14 mouse cellular contexts compared by ENCODE assay signal in the genomic region with DNA sequence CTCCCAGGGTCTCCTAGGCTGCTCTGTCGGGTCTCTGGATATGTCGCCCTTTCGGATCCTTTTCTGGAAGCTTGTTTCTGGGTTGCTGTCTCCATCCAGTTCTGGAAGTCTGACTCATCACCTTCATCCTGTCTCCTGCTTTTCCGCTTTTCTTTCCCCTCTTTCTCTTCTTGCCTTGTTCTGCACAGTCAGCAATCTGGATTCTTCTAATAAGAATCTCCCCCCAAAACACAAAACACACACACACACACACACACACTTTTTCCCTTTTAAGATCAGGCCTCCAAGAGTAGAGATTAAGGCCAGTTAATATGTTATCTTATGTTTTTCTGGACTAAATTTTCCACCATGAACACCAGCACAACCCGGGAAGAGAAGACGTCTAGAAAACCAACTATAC. TPM values are rescaled to one million over a fixed set of nuclear protein-coding genes. Genes with fewer than 3 reads are reported as not detected.
DNase-seq lines count a peak whose midpoint lies in the region; ATAC-seq and TF ChIP-seq lines count a peak whose summit lies in the region.
"Had no signal": no experiment of that assay in that cellular context is flagged by ENCODE, and none has a peak within 500 bp of the region (broad histone marks: within the 10 kb centered on the region; RNA-seq: fewer than 3 reads in every experiment).

No protein-coding gene starts in this region.

- no peak for TF ChIP-seq CTCF in E14TG2a.4 (conservative IDR thresholded peaks at IDR 0.05; ENCODE audit: low read length)

- H3K4me2 ChIP-seq in midbrain, embryonic 14.5 days (ENCODE audit: low read length), result peak overlapping the region; percentile 73
- no peak overlapping the region for H3K4me2 ChIP-seq in intestine, embryonic 15.5 days (replicated peaks)
- H3K4me2 ChIP-seq: heart, embryonic 13.5 days; liver, embryonic 13.5 days had no signal

- H3K4me3 ChIP-seq in E14TG2a.4 (replicated peaks; ENCODE audit: low read length), result peak overlapping the region; percentile 46; the same call in 1 of the 2 replicates
- H3K4me3 ChIP-seq in hindbrain, embryonic 10.5 days, result peak overlapping the region; percentile 39
- no peak overlapping the region for H3K4me3 ChIP-seq in midbrain, embryonic 14.5 days (replicated peaks; ENCODE audit: low read depth, low read length)
- H3K4me3 ChIP-seq in intestine, embryonic 15.5 days (replicated peaks), result no peak overlapping the region
- H3K4me3 ChIP-seq: heart, embryonic 13.5 days; liver, embryonic 13.5 days had no signal

- peaks cover 87% of the 10 kb centered on the region for H3K27me3 ChIP-seq in E14TG2a.4 (ENCODE audit: insufficient read depth, low read length)
- H3K27me3 ChIP-seq in hindbrain, embryonic 10.5 days (ENCODE audit: insufficient read depth, poor library complexity, severe bottlenecking), result peaks cover 99% of the 10 kb centered on the region
- H3K27me3 ChIP-seq in midbrain, embryonic 14.5 days (ENCODE audit: control insufficient read depth, insufficient read depth, low read length), result peaks cover 19% of the 10 kb centered on the region; the same call in 1 of the 2 replicates
- H3K27me3 ChIP-seq in intestine, embryonic 15.5 days (replicated peaks), result peaks cover 90% of the 10 kb centered on the region

- no peak overlapping the region; the same call in 1 of the 2 replicates for H3K9ac ChIP-seq in midbrain, embryonic 14.5 days (replicated peaks; ENCODE audit: low read length)
- no peak overlapping the region for H3K9ac ChIP-seq in intestine, embryonic 15.5 days
- H3K9ac ChIP-seq: heart, embryonic 13.5 days; liver, embryonic 13.5 days had no signal

- no peaks in the 10 kb centered on the region for H3K36me3 ChIP-seq in E14TG2a.4 (ENCODE audit: insufficient read depth, low read length)
- peaks cover 15% of the 10 kb centered on the region; the same call in 1 of the 2 replicates for H3K36me3 ChIP-seq in hindbrain, embryonic 10.5 days
- H3K36me3 ChIP-seq in midbrain, embryonic 14.5 days (ENCODE audit: control insufficient read depth, insufficient read depth, low read length), result no peaks in the 10 kb centered on the region; the same call in 1 of the 2 replicates
- no peaks in the 10 kb centered on the region for H3K36me3 ChIP-seq in intestine, embryonic 15.5 days
- H3K36me3 ChIP-seq: heart, embryonic 13.5 days; liver, embryonic 13.5 days had no signal

- DNase-seq in brain, adult 2 months (ENCODE audit: low read depth, low spot score), result peak; percentile 41
- no peak for DNase-seq in hindbrain, embryonic 10.5 days (ENCODE audit: low spot score)
- peak; percentile 40 for DNase-seq in midbrain, embryonic 14.5 days
- no peak for DNase-seq in left cerebral cortex, adult 11 months (ENCODE audit: low spot score)
- DNase-seq in spleen, postnatal 4 days (ENCODE audit: low spot score in 2 of 2), result no peak
- DNase-seq: gastrocnemius, postnatal 25 days; kidney, postnatal 4 days; liver, embryonic 13.5 days; lung, postnatal 36 days had no signal

- H3K27ac ChIP-seq in hindbrain, embryonic 10.5 days, result peak overlapping the region; percentile 90
- peak overlapping the region; percentile 75 for H3K27ac ChIP-seq in midbrain, embryonic 14.5 days (replicated peaks; ENCODE audit: low read depth, low read length)
- H3K27ac ChIP-seq in intestine, embryonic 15.5 days, result no peak overlapping the region
- H3K27ac ChIP-seq: heart, embryonic 13.5 days; liver, embryonic 13.5 days had no signal

- H3K4me1 ChIP-seq in E14TG2a.4 (replicated peaks; ENCODE audit: low read depth, low read length), result peaks cover 74% of the 10 kb centered on the region
- H3K4me1 ChIP-seq in hindbrain, embryonic 10.5 days (replicated peaks), result peaks cover 82% of the 10 kb centered on the region
- H3K4me1 ChIP-seq in midbrain, embryonic 14.5 days (ENCODE audit: control insufficient read depth, insufficient read depth, low read length), result peaks cover 24% of the 10 kb centered on the region
- H3K4me1 ChIP-seq in intestine, embryonic 15.5 days (replicated peaks), result peaks cover 10% of the 10 kb centered on the region
- H3K4me1 ChIP-seq: liver, embryonic 13.5 days had no signal

- 3% methylated on average over 6 of the region's 6 CpGs for WGBS in hindbrain, embryonic 10.5 days
- WGBS in midbrain, embryonic 14.5 days, result 8% methylated on average over 6 of the region's 6 CpGs
- 3% methylated on average over 6 of the region's 6 CpGs for WGBS in intestine, embryonic 15.5 days

- ATAC-seq in midbrain, embryonic 14.5 days (ENCODE audit: low FRiP score, low TSS enrichment), result no peak
- ATAC-seq in intestine, embryonic 15.5 days, result no peak
- no peak for ATAC-seq in CD4-positive, CD25-positive, alpha-beta regulatory T cell, adult 4 months
- ATAC-seq: inflammation-experienced regulatory T-cells, adult 6 months had no signal

- no peaks in the 10 kb centered on the region; the same call in 1 of the 2 replicates for H3K9me3 ChIP-seq in E14TG2a.4 (ENCODE audit: low read length)
- no peaks in the 10 kb centered on the region for H3K9me3 ChIP-seq in hindbrain, embryonic 10.5 days
- no peaks in the 10 kb centered on the region for H3K9me3 ChIP-seq in midbrain, embryonic 14.5 days (ENCODE audit: control insufficient read depth, low read length)
- no peaks in the 10 kb centered on the region for H3K9me3 ChIP-seq in intestine, embryonic 15.5 days
- H3K9me3 ChIP-seq: heart, embryonic 13.5 days; liver, embryonic 13.5 days had no signal

RNA-seq across cellular contexts. Expression of a gene that starts 32.2 kb away (rescaled TPM):
- 38.5 and 43.0 TPM in 2 replicates for polyA plus RNA-seq in hindbrain, embryonic 10.5 days (2016; fragmentation: Nextera tagmentation; extraction: Ambion mirVana)
- 20.2 and 24.7 TPM in 2 replicates for polyA plus RNA-seq in midbrain, embryonic 14.5 days (2014; fragmentation: Nextera tagmentation; extraction: Ambion mirVana)
- polyA plus RNA-seq in intestine, embryonic 15.5 days (2015; fragmentation: Nextera tagmentation; extraction: Ambion mirVana), result 34.7 and 39.9 TPM in 2 replicates
- polyA plus RNA-seq in CD4-positive, CD25-positive, alpha-beta regulatory T cell, adult 4 months (2017; shearing (Covaris generic)), result 10 to 100 TPM; 29.3 to 34.8 TPM

Comparison
In these comparisons a context has a peak if more than half of its experiments do, and no peak if none do; other contexts are left out.
1. H3K4me3 ChIP-seq: peak in E14TG2a.4 (single experiment) and hindbrain, embryonic 10.5 days (single experiment); none in midbrain, embryonic 14.5 days (single experiment) and intestine, embryonic 15.5 days (single experiment).
2. DNase-seq: peak in brain, adult 2 months (single experiment) and midbrain, embryonic 14.5 days (single experiment); none in hindbrain, embryonic 10.5 days (single experiment), left cerebral cortex, adult 11 months (single experiment) and spleen, postnatal 4 days (0 of 2).